Mouse (Mus musculus) cerebellum, postnatal 10 days (tissue): ENCODE measurements at regions not wholly inside any gene's neighbourhood (a gene's known extent, or its start where the extent isn't known, plus 50 kb on each side); places are given as distances from the start of the nearest gene placed in this dataset.
"Not testable (repeated sequence)": the region's sequence is repeated elsewhere in the genome, so short reads cannot be mapped to it uniquely, and the experiment has no call there.

Source experiments
- DNase-seq, 2 experiments: peaks; one replicate each; pipeline ENCODE4 v3.0.0; 2021; ENCODE audit warnings: mixed read lengths in 2 of 2

- DNase-seq: no peak
These were observed 198.3 kb upstream of the Slc7a14 start for GRCm38 (mm10) chr3:31508471-31508870.

- no peak for DNase-seq
These were observed 189.2 kb upstream of the Slc7a14 start for GRCm38 (mm10) chr3:31499201-31499968.

GRCm38 (mm10) chr3:31495287-31495686 is 185.1 kb upstream of the Slc7a14 start:
- no peak for DNase-seq

- DNase-seq: no peak
These were observed 184.5 kb upstream of the Slc7a14 start for GRCm38 (mm10) chr3:31494706-31495105.

GRCm38 (mm10) chr3:31491736-31492135 is 181.6 kb upstream of the Slc7a14 start:
- DNase-seq: not testable (repeated sequence)

GRCm38 (mm10) chr3:31487596-31487995 is 177.4 kb upstream of the Slc7a14 start:
- DNase-seq: no peak

- no peak for DNase-seq
These were observed 171.8 kb upstream of the Slc7a14 start for GRCm38 (mm10) chr3:31481964-31482363.

GRCm38 (mm10) chr3:31467882-31468281 is 157.7 kb upstream of the Slc7a14 start:
- no peak for DNase-seq

GRCm38 (mm10) chr3:31464260-31464659 is 154.1 kb upstream of the Slc7a14 start:
- no peak for DNase-seq

GRCm38 (mm10) chr3:31459456-31459855 is 149.3 kb upstream of the Slc7a14 start:
- DNase-seq: peak; percentile 77 to 78

GRCm38 (mm10) chr3:31457938-31458337 is 147.8 kb upstream of the Slc7a14 start:
- DNase-seq: no peak

GRCm38 (mm10) chr3:31455031-31455430 is 144.9 kb upstream of the Slc7a14 start:
- DNase-seq: no peak

GRCm38 (mm10) chr3:31444861-31445260 is 134.7 kb upstream of the Slc7a14 start:
- DNase-seq: no peak

GRCm38 (mm10) chr3:31444311-31444710 is 134.1 kb upstream of the Slc7a14 start:
- no peak for DNase-seq

GRCm38 (mm10) chr3:31443894-31444293 is 133.7 kb upstream of the Slc7a14 start:
- no peak for DNase-seq

GRCm38 (mm10) chr3:31440282-31440681 is 130.1 kb upstream of the Slc7a14 start:
- DNase-seq: no peak

GRCm38 (mm10) chr3:31437970-31438369 is 127.8 kb upstream of the Slc7a14 start:
- peak; percentile 83 to 84 for DNase-seq

- DNase-seq: no peak
These were observed 125.2 kb upstream of the Slc7a14 start for GRCm38 (mm10) chr3:31435204-31435963.

GRCm38 (mm10) chr3:31433201-31433600 is 123.0 kb upstream of the Slc7a14 start:
- peak; percentile 10 for DNase-seq

- DNase-seq: no peak
These were observed 113.3 kb upstream of the Slc7a14 start for GRCm38 (mm10) chr3:31423517-31423916.

- no peak for DNase-seq
These were observed 98.6 kb upstream of the Slc7a14 start for GRCm38 (mm10) chr3:31408802-31409201.

GRCm38 (mm10) chr3:31405880-31406279 is 95.7 kb upstream of the Slc7a14 start:
- no peak for DNase-seq

- no peak for DNase-seq
These were observed 89.0 kb upstream of the Slc7a14 start for GRCm38 (mm10) chr3:31399136-31399535.

GRCm38 (mm10) chr3:31394533-31394932 is 84.4 kb upstream of the Slc7a14 start:
- no peak for DNase-seq
